Mouse (Mus musculus) left cerebral cortex, postnatal 4 days (tissue): Measurements from ENCODE around the gene Zic4. TPM values are rescaled to one million over a fixed set of nuclear protein-coding genes. Genes with fewer than 3 reads are reported as not detected.

Source experiments
- DNase-seq: peaks from one replicate; pipeline ENCODE4 v3.0.0-alpha.2; 2022
- intact Hi-C: fragments of 180-260 bp; cut with DNase I; formaldehyde crosslinking; loops from one replicate; pipeline ENCODE4 v1.15.1; 2025
- total RNA-seq, 2 experiments: library from RNA; stranded (reverse); gene quantifications; 2 replicates each; pipeline ENCODE4 v1.2.3; 2021

Zic4 gene
- total RNA-seq, 2 experiments from 2014 or later = 9.4 to 10.0 TPM

- intact Hi-C loops = no loop called here
- no peak for DNase-seq
Measured at GRCm38 (mm10) chr9:91363011-91363730, 958 bp downstream of the Zic4 start.

- no peak for DNase-seq
- intact Hi-C loops = no loop called here
Measured at GRCm38 (mm10) chr9:91363814-91364126, 1.6 kb downstream of the Zic4 start.

- intact Hi-C loops = no loop called here
- peak; percentile 62 for DNase-seq
Measured at GRCm38 (mm10) chr9:91364127-91364970, 2.1 kb downstream of the Zic4 start.

- intact Hi-C loops = no loop called here
- peak; percentile 68 for DNase-seq
Measured at GRCm38 (mm10) chr9:91364971-91365501, 2.8 kb downstream of the Zic4 start.

- intact Hi-C loops = no loop called here
- peak; percentile 95 for DNase-seq
Measured at GRCm38 (mm10) chr9:91365664-91366063, 3.5 kb downstream of the Zic4 start, which contains the start of gene Zic1. TSS of gene Zic1 (minus strand) at chr9:91365810.

GRCm38 (mm10) chr9:91366226-91366998, 4.2 kb downstream of the Zic4 start:
- peak; percentile 83 for DNase-seq
- intact Hi-C loops = no loop called here

- no peak for DNase-seq
- intact Hi-C loops = no loop called here
Measured at GRCm38 (mm10) chr9:91366999-91367811, 5.0 kb downstream of the Zic4 start.

GRCm38 (mm10) chr9:91368150-91368549, 5.9 kb downstream of the Zic4 start:
- intact Hi-C loops = no loop called here
- DNase-seq = peak; percentile 58

GRCm38 (mm10) chr9:91368946-91369292, 6.7 kb downstream of the Zic4 start:
- intact Hi-C loops = no loop called here
- DNase-seq = no peak

GRCm38 (mm10) chr9:91369293-91369991, 7.2 kb downstream of the Zic4 start:
- intact Hi-C loops = no loop called here
- peak; percentile 78 for DNase-seq

GRCm38 (mm10) chr9:91370191-91370708, 8.0 kb downstream of the Zic4 start:
- DNase-seq = peak; percentile 46
- intact Hi-C loops = loop anchor here (5.0 to 10.0 kb wide), 2 partner anchors 585 to 673 kb away; no protein-coding TSS in a partner anchor

GRCm38 (mm10) chr9:91371011-91371410, 8.8 kb downstream of the Zic4 start:
- intact Hi-C loops = loop anchor here (5.0 to 10.0 kb wide), 2 partner anchors 584 to 674 kb away; no protein-coding TSS in a partner anchor
- no peak for DNase-seq

GRCm38 (mm10) chr9:91371608-91372007, 9.4 kb downstream of the Zic4 start:
- intact Hi-C loops = loop anchor here (5.0 to 10.0 kb wide), 2 partner anchors 583 to 674 kb away; no protein-coding TSS in a partner anchor
- DNase-seq = no peak

- DNase-seq = peak; percentile 59
- intact Hi-C loops = loop anchor here (5.0 to 10.0 kb wide), 2 partner anchors 581 to 677 kb away; no protein-coding TSS in a partner anchor
Measured at GRCm38 (mm10) chr9:91373811-91374575, 11.8 kb downstream of the Zic4 start.

- intact Hi-C loops = loop anchor here (5.0 to 10.0 kb wide), 2 partner anchors 580 to 677 kb away; no protein-coding TSS in a partner anchor
- no peak for DNase-seq
Measured at GRCm38 (mm10) chr9:91374665-91375064, 12.5 kb downstream of the Zic4 start.

- intact Hi-C loops = loop anchor here (10.0 kb wide), 1 partner anchor 578 kb away; no protein-coding TSS in a partner anchor
- no peak for DNase-seq
Measured at GRCm38 (mm10) chr9:91377036-91377872, 15.0 kb downstream of the Zic4 start.

- DNase-seq = peak; percentile 91
- intact Hi-C loops = loop anchor here (10.0 kb wide), 1 partner anchor 577 kb away; no protein-coding TSS in a partner anchor
Measured at GRCm38 (mm10) chr9:91377873-91378150, 15.6 kb downstream of the Zic4 start.
